In genomic region chr4:40291511-40291910, GRCm38 (mm10) we compare ENCODE assay signal across 7 mouse cellular contexts. TPM values are rescaled to one million over a fixed set of nuclear protein-coding genes. Genes with fewer than 3 reads are reported as not detected.
DNase-seq lines count a peak whose midpoint lies in the region; TF ChIP-seq lines count a peak whose summit lies in the region.
"Not testable (repeated sequence)": the region's sequence is repeated elsewhere in the genome, so short reads cannot be mapped to it uniquely, and the experiment has no call there.

No protein-coding gene starts in this region.

- not testable (repeated sequence) for TF ChIP-seq POLR2A in liver, adult 2 months (IDR thresholded peaks at IDR 0.05; ENCODE audit: extremely low read depth, insufficient read depth, low read length)

- not testable (repeated sequence) for H3K36me3 ChIP-seq in liver, adult 2 months (ENCODE audit: control insufficient read depth, insufficient read depth, low read length)

- H3K27ac ChIP-seq in liver, adult 2 months (replicated peaks; ENCODE audit: insufficient read depth, low read depth, low read length): not testable (repeated sequence)

- not testable (repeated sequence) for H3K79me2 ChIP-seq in liver, adult 2 months (ENCODE audit: control insufficient read depth, insufficient read depth, low read length)

- not testable (repeated sequence) for H3K4me1 ChIP-seq in liver, adult 2 months (ENCODE audit: control insufficient read depth, insufficient read depth, low read length)

- not testable (repeated sequence) for H3K27me3 ChIP-seq in liver, adult 2 months (ENCODE audit: control insufficient read depth, insufficient read depth, low read length)

- not testable (repeated sequence) for TF ChIP-seq CTCF in liver, adult 2 months (IDR thresholded peaks at IDR 0.05; ENCODE audit: low read depth, low read length)

- not testable (repeated sequence) for H3K4me3 ChIP-seq in liver, adult 2 months (ENCODE audit: insufficient read depth, low read depth, low read length)

- 88% methylated on average over 11 of the region's 11 CpGs for WGBS in liver, adult 2 months

- H3K9ac ChIP-seq in liver, adult 2 months (ENCODE audit: low read depth, low read length): not testable (repeated sequence)

- DNase-seq in adrenal gland, adult (ENCODE audit: inconsistent age in 2 of 2, low spot score in 1 of 2): peak; percentile 37 to 69
- peak; percentile 61 for DNase-seq in adrenal gland, adult 2 months
- DNase-seq in adrenal gland, adult 8-10 months: peak; percentile 42
- peak; percentile 44 for DNase-seq in adrenal gland, postnatal 14 days
- DNase-seq in adrenal gland, postnatal 25 days: peak; percentile 6
- peak; percentile 20 to 42 for DNase-seq in adrenal gland, postnatal 36 days
- DNase-seq in liver, adult 2 months (ENCODE audit: extremely low read depth, low read depth, low spot score): peak; percentile 41

RNA-seq across cellular contexts. Expression of gene Ndufb6, which starts 12.3 kb away (rescaled TPM):
- total RNA-seq in adrenal gland, adult 2 months (2021): 100 to 1,000 TPM; 173 to 335 TPM
- 50.3 and 55.2 TPM in 2 replicates for polyA plus RNA-seq in adrenal gland, adult 2 months (2012; rRNA removed)
- 100 to 1,000 TPM; 151 to 218 (median 179) TPM for total RNA-seq in adrenal gland, adult 8-10 months (2022)
- 425 and 435 TPM in 2 replicates for total RNA-seq in adrenal gland, postnatal 14 days (2021)
- total RNA-seq in adrenal gland, postnatal 25 days (2021): 177 and 194 TPM in 2 replicates
- 100 to 1,000 TPM; 253 to 277 TPM for total RNA-seq in adrenal gland, postnatal 36 days (2021)
- total RNA-seq in liver, adult 2 months (2014; rRNA removed): 154 and 169 TPM in 2 replicates
- 135 and 138 TPM in 2 replicates for polyA plus RNA-seq in liver, adult 2 months (2012; rRNA removed)

RNA-seq across cellular contexts. Expression of gene Topors, which starts 21.9 kb away (rescaled TPM):
- 10 to 100 TPM; 26.0 to 29.8 TPM for total RNA-seq in adrenal gland, adult 2 months (2021)
- polyA plus RNA-seq in adrenal gland, adult 2 months (2012; rRNA removed): 4.0 and 4.1 TPM in 2 replicates
- total RNA-seq in adrenal gland, adult 8-10 months (2022): 10 to 100 TPM; 29.0 to 30.4 (median 29.9) TPM
- 28.1 TPM in 2 replicates for total RNA-seq in adrenal gland, postnatal 14 days (2021)
- 32.9 and 33.2 TPM in 2 replicates for total RNA-seq in adrenal gland, postnatal 25 days (2021)
- 10 to 100 TPM; 29.6 to 32.0 TPM for total RNA-seq in adrenal gland, postnatal 36 days (2021)
- total RNA-seq in liver, adult 2 months (2014; rRNA removed): 22.4 and 23.1 TPM in 2 replicates
- polyA plus RNA-seq in liver, adult 2 months (2012; rRNA removed): 2.7 and 3.0 TPM in 2 replicates

RNA-seq across cellular contexts. Expression of gene Smim27, which starts 22.1 kb away (rescaled TPM):
- total RNA-seq in adrenal gland, adult 2 months (2021): 10 to 100 TPM; 52.9 to 54.7 TPM
- 23.2 and 33.7 TPM in 2 replicates for polyA plus RNA-seq in adrenal gland, adult 2 months (2012; rRNA removed)
- 10 to 100 TPM; 39.1 to 77.7 (median 55.6) TPM for total RNA-seq in adrenal gland, adult 8-10 months (2022)
- 34.0 and 34.3 TPM in 2 replicates for total RNA-seq in adrenal gland, postnatal 14 days (2021)
- 47.8 and 54.6 TPM in 2 replicates for total RNA-seq in adrenal gland, postnatal 25 days (2021)
- total RNA-seq in adrenal gland, postnatal 36 days (2021): 10 to 100 TPM; 41.9 to 57.3 TPM
- total RNA-seq in liver, adult 2 months (2014; rRNA removed): 3.0 and 5.7 TPM in 2 replicates
- 28.9 and 29.7 TPM in 2 replicates for polyA plus RNA-seq in liver, adult 2 months (2012; rRNA removed)

RNA-seq across cellular contexts. Expression of gene Ddx58, which starts 51.9 kb away (rescaled TPM):
- total RNA-seq in adrenal gland, adult 2 months (2021): 10 to 100 TPM; 25.2 to 30.3 TPM
- 9.7 and 13.3 TPM in 2 replicates for polyA plus RNA-seq in adrenal gland, adult 2 months (2012; rRNA removed)
- total RNA-seq in adrenal gland, adult 8-10 months (2022): 10 to 100 TPM; 34.0 to 40.5 (median 37.5) TPM
- total RNA-seq in adrenal gland, postnatal 14 days (2021): 18.3 and 23.4 TPM in 2 replicates
- 24.4 and 34.1 TPM in 2 replicates for total RNA-seq in adrenal gland, postnatal 25 days (2021)
- total RNA-seq in adrenal gland, postnatal 36 days (2021): 10 to 100 TPM; 25.9 to 39.6 TPM
- total RNA-seq in liver, adult 2 months (2014; rRNA removed): 29.2 and 29.9 TPM in 2 replicates
- polyA plus RNA-seq in liver, adult 2 months (2012; rRNA removed): 9.1 and 11.6 TPM in 2 replicates

Comparison
In these comparisons a context has a peak if more than half of its experiments do, and no peak if none do; other contexts are left out.
1. DNase-seq: peak in every context shown above with its lines; median percentile 61 in adrenal gland, adult 2 months; 53 in adrenal gland, adult; 44 in adrenal gland, postnatal 14 days; 42 in adrenal gland, adult 8-10 months; 41 in liver, adult 2 months; 31 in adrenal gland, postnatal 36 days; 6 in adrenal gland, postnatal 25 days.